Mouse (Mus musculus): ENCODE measurements at regions not wholly inside any gene's neighbourhood (a gene's known extent, or its start where the extent isn't known, plus 50 kb on each side); places are given as distances from the start of the nearest gene placed in this dataset.

GRCm38 (mm10) chr10:43743188-43744120 lies 158.1 kb downstream of the Qrsl1 start:
- in situ Hi-C loops (cut with MboI; ENCODE audit: unreplicated experiment in 2 of 2), result loop anchor here (5.0 to 25.0 kb wide), 4 partner anchors 161 to 869 kb away; partner anchors contain the start of gene Cd24a (in 1 of the 2)

DNA sequence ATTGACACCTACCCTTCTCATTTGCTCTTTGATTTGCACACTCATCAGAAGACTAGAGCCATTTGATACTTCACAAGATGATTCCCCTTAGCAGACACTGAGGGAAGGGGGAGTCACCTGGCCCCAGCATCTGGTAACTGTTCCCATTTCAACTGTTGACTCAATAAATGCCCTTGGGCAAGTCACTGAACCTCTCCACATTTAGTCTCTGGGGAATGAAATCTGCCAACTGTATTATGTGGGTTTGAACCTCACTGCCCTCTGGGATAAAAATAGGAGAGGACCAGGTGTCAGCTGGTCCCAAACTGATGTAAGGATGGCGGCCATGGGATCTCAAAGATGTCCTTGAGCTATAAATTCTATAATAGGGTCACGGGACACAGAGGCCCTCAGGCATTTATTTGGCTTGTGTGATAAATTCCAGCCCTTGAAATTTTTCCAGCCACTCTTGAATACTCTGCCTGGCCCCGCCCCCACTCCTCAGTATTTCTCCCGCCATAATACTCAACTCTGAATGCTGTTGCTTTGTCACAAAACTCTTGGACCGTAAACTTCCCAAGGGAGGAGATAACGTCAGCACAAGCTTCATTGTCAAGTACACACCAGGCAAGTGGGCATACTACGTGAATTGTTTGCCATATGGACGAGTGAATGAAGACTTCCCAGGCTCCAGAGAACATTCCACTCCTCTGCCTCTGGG lies 155.5 kb downstream of the Qrsl1 start:
- in situ Hi-C loops (cut with MboI; ENCODE audit: unreplicated experiment in 2 of 2), result loop anchor here (5.0 to 25.0 kb wide), 5 partner anchors 81 to 1361 kb away; no protein-coding TSS in a partner anchor

GRCm38 (mm10) chr10:43746631-43747001 lies 154.9 kb downstream of the Qrsl1 start:
- in situ Hi-C loops (cut with MboI; ENCODE audit: unreplicated experiment in 2 of 2), result loop anchor here (5.0 to 25.0 kb wide), 5 partner anchors 81 to 1361 kb away; no protein-coding TSS in a partner anchor

GRCm38 (mm10) chr10:43747541-43747940 lies 154.0 kb downstream of the Qrsl1 start:
- in situ Hi-C loops (cut with MboI; ENCODE audit: unreplicated experiment in 2 of 2), result loop anchor here (5.0 to 25.0 kb wide), 5 partner anchors 80 to 1360 kb away; no protein-coding TSS in a partner anchor

DNA sequence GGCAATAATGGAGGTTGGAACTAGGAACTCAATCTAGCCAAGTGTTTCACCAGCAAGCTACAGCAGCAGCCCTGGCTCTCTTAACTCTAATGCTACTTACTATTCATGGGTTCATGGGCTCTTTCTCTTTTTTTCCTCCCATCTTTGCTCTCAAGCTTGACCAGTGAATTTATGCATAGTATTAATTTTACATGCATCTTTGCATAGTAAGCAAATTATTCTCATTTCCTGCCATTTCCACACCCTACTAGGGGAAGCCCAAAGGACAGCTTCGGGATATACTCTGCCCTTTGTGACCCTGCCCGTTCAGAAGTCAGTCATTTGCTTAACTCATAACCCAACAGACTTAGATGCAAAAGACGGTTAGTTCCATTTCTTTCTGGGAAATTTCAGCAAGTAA lies 153.2 kb downstream of the Qrsl1 start:
- in situ Hi-C loops (cut with MboI; ENCODE audit: unreplicated experiment in 2 of 2), result loop anchor here (5.0 to 25.0 kb wide), 5 partner anchors 79 to 1359 kb away; no protein-coding TSS in a partner anchor

DNA sequence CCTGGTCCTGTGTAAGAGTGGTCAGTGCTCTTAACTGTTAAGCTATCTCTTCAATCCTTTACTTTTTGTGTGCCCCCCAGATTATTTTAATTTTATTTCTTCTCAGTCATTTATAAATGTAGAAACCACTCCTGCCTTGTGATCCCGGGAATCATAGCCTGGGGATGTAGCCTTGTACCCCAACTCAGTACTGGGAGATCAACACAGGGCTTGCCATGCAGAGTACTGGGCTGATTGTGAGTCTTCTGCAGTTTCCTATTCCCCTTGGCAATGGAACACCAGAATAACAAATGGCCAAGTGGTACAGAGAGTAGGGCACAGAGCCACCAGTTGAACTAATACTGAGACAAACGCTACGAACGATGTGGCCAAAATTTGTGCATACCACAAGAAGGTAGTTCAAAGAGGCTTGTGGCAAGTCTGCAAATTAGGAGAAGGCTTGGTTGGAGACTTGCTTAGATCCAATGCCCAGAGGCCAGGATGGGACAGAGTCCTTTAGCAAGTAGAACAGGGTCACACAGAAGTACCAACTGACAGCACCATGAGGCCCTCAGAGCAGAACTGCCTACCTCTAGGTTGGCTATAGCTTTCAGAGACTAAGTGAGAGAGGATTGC lies 151.9 kb downstream of the Qrsl1 start:
- in situ Hi-C loops (cut with MboI; ENCODE audit: unreplicated experiment in 2 of 2), result loop anchor here (5.0 to 25.0 kb wide), 5 partner anchors 78 to 1358 kb away; no protein-coding TSS in a partner anchor

- in situ Hi-C loops (cut with MboI; ENCODE audit: unreplicated experiment in 2 of 2), result no loop called here
Observed at GRCm38 (mm10) chr10:43750401-43750800, 151.1 kb downstream of the Qrsl1 start.

DNA sequence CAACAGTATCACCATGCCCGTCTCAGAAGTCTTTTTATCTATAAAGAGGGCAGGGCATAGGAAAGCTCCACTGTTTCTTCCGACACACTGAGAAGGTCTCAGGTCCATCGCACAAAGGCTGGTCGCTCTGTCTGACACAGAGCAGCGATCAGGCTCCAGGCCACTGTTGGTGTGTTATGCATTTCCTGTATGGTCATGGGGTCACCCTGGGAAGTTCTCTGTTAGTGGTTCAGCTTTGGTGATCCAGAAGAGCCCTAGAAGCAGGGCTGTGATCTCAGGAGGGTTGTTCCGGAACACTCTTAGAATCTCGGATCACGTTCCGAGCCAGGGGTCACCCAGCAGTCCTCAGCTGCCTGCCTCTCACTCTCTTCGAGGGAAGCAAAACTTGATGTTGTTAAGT lies 150.7 kb downstream of the Qrsl1 start:
- in situ Hi-C loops (cut with MboI; ENCODE audit: unreplicated experiment in 2 of 2), result no loop called here

GRCm38 (mm10) chr10:43751881-43752675 lies 149.5 kb downstream of the Qrsl1 start:
- in situ Hi-C loops (cut with MboI; ENCODE audit: unreplicated experiment in 2 of 2), result no loop called here

DNA sequence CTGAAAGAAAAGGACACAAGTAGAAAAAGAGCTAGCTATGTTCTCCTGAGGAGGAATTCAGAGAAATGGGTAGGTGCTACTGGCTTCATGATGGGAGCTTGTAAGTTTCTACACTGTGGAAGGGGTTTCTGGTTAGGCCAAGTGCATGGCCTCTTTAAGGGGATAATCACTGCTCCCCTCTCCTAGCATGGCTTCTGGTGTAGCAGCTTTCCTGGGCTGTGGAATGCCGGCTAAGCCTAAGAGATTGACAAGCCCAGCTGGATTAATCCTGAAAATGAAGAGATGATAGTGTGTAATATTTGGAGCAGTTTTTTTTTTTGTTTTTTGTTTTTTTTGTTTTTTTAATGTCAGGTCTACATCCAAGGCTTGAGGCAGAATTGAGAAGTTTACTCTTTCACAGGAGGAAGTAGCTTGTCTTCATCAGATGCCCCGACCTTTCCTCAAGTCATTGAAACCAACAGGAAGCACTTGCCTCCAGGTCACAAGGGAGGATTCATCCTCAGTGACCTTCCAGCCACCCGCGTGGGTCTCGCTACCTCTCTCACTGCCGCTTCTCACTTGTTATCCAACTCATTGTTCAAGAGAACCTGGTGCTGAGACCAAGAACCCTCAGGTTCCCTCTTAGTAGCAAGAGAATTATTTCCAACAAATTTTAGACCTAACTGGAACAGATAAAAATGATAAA lies 144.5 kb downstream of the Qrsl1 start:
- in situ Hi-C loops (cut with MboI; ENCODE audit: unreplicated experiment in 2 of 2), result no loop called here

GRCm38 (mm10) chr10:43758124-43759025 lies 143.2 kb downstream of the Qrsl1 start:
- in situ Hi-C loops (cut with MboI; ENCODE audit: unreplicated experiment in 2 of 2), result no loop called here

- in situ Hi-C loops (cut with MboI; ENCODE audit: unreplicated experiment in 2 of 2), result no loop called here
Observed at GRCm38 (mm10) chr10:43759186-43759905, 142.2 kb downstream of the Qrsl1 start.

GRCm38 (mm10) chr10:43759906-43760281 lies 141.7 kb downstream of the Qrsl1 start:
- in situ Hi-C loops (cut with MboI; ENCODE audit: unreplicated experiment in 2 of 2), result no loop called here

GRCm38 (mm10) chr10:43761979-43762570 lies 139.5 kb downstream of the Qrsl1 start:
- in situ Hi-C loops (cut with MboI; ENCODE audit: unreplicated experiment in 2 of 2), result no loop called here

- in situ Hi-C loops (cut with MboI; ENCODE audit: unreplicated experiment in 2 of 2), result no loop called here
Observed at GRCm38 (mm10) chr10:43764581-43764980, 137.0 kb downstream of the Qrsl1 start.

DNA sequence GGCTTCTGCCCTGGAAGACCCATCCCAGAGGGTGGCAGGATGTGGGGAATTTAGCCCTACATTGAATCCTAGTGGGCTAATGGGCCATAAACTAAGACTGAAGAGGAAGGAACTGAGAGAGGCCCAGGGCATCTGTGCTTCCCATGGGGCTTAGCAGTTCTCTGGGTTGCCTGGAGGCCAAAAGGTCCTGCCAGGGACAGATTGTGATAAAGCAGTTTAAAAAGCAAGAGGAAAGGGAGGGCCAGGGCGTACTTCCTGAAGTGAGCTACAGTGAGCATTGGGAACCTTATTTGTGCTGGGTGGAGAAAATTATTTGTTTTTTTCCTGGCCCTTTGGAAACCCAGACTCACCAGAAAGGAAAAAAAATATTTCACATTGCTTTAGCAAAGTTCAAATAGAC lies 136.3 kb downstream of the Qrsl1 start:
- in situ Hi-C loops (cut with MboI; ENCODE audit: unreplicated experiment in 2 of 2), result no loop called here

DNA sequence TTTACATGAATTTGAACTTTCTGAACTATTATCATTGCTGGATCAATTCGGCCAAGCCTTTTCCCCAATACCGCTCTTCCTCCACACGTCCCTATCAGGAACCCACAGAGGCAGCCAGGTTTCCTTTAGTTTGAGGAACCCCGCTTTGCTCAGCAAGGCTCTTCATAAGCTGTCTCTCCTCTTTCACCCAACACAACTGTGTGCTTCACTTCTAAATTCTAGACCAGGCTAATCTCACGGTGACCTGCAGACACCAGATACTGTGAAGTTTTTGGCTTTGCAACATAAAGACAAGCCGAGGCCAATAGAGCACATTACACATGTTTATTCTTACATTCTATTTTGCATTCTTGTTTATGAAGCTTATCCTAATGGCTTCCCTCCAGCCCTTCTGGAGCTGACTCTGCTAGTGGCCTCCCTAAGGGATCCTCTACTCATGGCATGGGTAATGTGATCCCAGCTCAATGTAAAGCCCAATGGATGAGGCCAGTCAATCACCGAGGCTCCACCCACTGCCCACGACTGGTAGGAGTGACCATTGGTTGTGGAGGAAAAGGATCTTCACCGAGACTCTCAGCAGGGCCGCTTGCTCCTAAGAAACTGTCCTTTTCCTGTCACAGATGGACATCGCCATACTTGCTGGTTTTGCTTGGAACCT lies 135.6 kb downstream of the Qrsl1 start:
- in situ Hi-C loops (cut with MboI; ENCODE audit: unreplicated experiment in 2 of 2), result no loop called here
